Mouse (Mus musculus) hindbrain, embryonic 11.5 days (tissue): ENCODE results near the gene Sipa1l1. TPM values are rescaled to one million over a fixed set of nuclear protein-coding genes. Genes with fewer than 3 reads are reported as not detected.

Experiments used
- ATAC-seq: fragments of 200-750 bp; cut with Nextera tagmentation; 2 replicates; pipeline ENCODE4 v1.8.0; 2017; ENCODE audit warnings: mild to moderate bottlenecking, moderate TSS enrichment, moderate library complexity; ENCODE audit not compliant: low FRiP score
- DNase-seq: peaks from one replicate; pipeline ENCODE4 v3.0.0-alpha.2; 2015; ENCODE audit warnings: low spot score
- H3K27ac ChIP-seq: fragments of 300-500 bp; sonication (generic); 2 replicates; pipeline ENCODE4 v1.5.1; 2014; ENCODE audit warnings: mild to moderate bottlenecking, low read depth, low read length
- H3K27me3 ChIP-seq: fragments of 300-500 bp; sonication (generic); 2 replicates; pipeline ENCODE4 v1.6.1; 2014; ENCODE audit warnings: mild to moderate bottlenecking, low read length, moderate library complexity, mixed read lengths; ENCODE audit not compliant: control insufficient read depth, insufficient read depth
- H3K36me3 ChIP-seq: fragments of 300-500 bp; sonication (generic); 2 replicates; pipeline ENCODE4 v1.6.1; 2014; ENCODE audit warnings: mild to moderate bottlenecking, low read length, moderate library complexity, mixed read lengths; ENCODE audit not compliant: control insufficient read depth, insufficient read depth
- H3K4me1 ChIP-seq: fragments of 300-500 bp; sonication (generic); replicated peaks from 2 replicates; pipeline ENCODE4 v1.6.1; 2014; ENCODE audit warnings: low read length, mixed read lengths; ENCODE audit not compliant: control insufficient read depth, insufficient read depth
- H3K4me2 ChIP-seq: fragments of 300-500 bp; sonication (generic); replicated peaks from 2 replicates; pipeline ENCODE4 v1.6.1; 2014; ENCODE audit warnings: mild to moderate bottlenecking, low read depth, low read length
- H3K4me3 ChIP-seq: fragments of 300-500 bp; sonication (generic); 2 replicates; pipeline ENCODE4 v1.5.1; 2014; ENCODE audit warnings: low read depth, low read length
- H3K9ac ChIP-seq: fragments of 300-500 bp; sonication (generic); 2 replicates; pipeline ENCODE4 v1.6.1; 2014; ENCODE audit warnings: low read depth, low read length
- H3K9me3 ChIP-seq: fragments of 300-500 bp; sonication (generic); 2 replicates; pipeline ENCODE4 v1.6.1; 2016; ENCODE audit warnings: low read length; ENCODE audit not compliant: control insufficient read depth
- WGBS: fragments of 180-500 bp; shearing (Covaris S2); extraction: QIAGEN DNeasy Blood & Tissue Kit; methylation state at CpG from one replicate; pipeline ENCODE4 v1.1.7; 2014; 5-methylcytosine and 5-hydroxymethylcytosine counted together
- polyA plus RNA-seq: library from polyadenylated mRNA; unstranded; fragments of >200 nt; fragmentation: Nextera tagmentation; extraction: Ambion mirVana; gene quantifications from 2 replicates; pipeline ENCODE4 v1.2.1, GENCODE M21; 2014

Sipa1l1 gene
- polyA plus RNA-seq, 1 experiment from 2014 or later: 30.8 TPM

DNA sequence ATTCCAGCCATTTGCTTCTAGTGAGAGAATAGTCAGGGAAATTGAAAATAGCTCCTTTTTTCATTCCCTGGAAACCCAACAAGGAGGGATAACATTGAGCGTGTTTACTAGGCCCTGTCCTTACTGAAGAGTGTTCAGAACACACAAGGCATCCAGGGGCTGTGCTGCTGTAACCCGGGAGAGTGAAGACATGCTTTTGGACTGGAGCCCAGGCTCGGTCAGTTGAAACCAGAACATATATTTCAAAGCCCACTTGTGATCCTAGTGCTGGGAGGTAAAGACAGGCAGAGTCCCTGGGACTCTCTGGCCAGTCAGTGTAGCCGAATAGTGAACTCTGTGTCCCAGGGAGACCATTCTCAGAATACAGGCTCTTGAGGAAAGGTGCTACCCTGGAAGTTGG is 68.8 kb downstream of the Sipa1l1 start:
- ATAC-seq: no peak
- Histone ChIP-seq H3K27ac (no peak overlapping the region), H3K36me3 (no peaks in the 10 kb centered on the region), H3K4me2 (no peak overlapping the region), H3K9me3 (no peaks in the 10 kb centered on the region), H3K9ac (no peak overlapping the region), H3K27me3 (no peaks in the 10 kb centered on the region), H3K4me3 (no peak overlapping the region), H3K4me1 (no peaks in the 10 kb centered on the region)
- 78% methylated on average over 4 of the region's 4 CpGs for WGBS
- DNase-seq: no peak

DNA sequence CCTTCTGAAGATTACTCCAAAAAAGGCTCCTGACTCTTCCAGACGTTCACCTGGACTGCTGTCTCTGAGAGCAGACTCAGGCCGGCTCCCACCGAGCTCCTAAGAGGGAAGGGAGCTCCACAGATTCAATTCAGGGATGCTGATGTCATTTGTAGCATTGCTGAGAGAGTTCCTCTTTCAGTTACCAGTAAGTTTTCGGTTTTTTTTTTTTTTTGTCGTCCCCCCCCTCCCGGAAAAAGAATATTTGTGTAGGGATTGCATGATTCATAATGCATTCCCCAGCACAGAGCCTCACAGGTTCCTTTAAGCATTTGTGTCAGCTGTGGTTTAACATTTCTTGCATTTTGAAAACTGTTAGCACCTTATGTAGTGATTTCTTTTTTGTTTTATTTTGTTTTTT is 71.6 kb downstream of the Sipa1l1 start:
- Histone ChIP-seq H3K9ac (no peak overlapping the region), H3K4me3 (no peak overlapping the region), H3K4me2 (no peak overlapping the region), H3K4me1 (no peaks in the 10 kb centered on the region), H3K27me3 (no peaks in the 10 kb centered on the region), H3K9me3 (no peaks in the 10 kb centered on the region), H3K36me3 (no peaks in the 10 kb centered on the region), H3K27ac (no peak overlapping the region)
- DNase-seq (no peak), ATAC-seq (no peak)
- WGBS: 79% methylated on average over 6 of the region's 6 CpGs

DNA sequence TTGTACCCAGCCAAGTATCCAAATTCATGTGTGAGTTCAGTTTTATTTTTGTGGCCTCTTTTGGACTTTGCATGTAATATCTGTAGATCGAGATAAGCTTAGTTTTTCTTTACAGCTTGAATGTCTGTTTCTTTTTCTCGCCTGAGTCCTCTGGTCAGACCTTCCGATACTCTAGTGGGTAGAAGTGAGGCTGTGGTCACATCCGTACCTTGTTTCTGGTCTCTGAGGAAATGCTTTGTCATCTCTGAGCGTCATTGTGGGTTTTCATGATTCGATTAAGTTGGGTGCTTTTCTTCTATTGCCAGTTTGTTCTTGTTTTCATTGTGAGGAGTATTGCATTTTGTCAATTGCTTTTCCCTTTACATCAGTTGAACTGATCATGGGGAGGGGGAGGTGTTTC is 76.1 kb downstream of the Sipa1l1 start:
- ATAC-seq (no peak), DNase-seq (no peak)
- Histone ChIP-seq H3K4me3 (no peak overlapping the region), H3K27me3 (no peaks in the 10 kb centered on the region), H3K4me1 (no peaks in the 10 kb centered on the region), H3K9me3 (no peaks in the 10 kb centered on the region), H3K36me3 (no peaks in the 10 kb centered on the region), H3K27ac (no peak overlapping the region), H3K4me2 (no peak overlapping the region), H3K9ac (no peak overlapping the region)
- WGBS: 88% methylated on average over 6 of the region's 6 CpGs

DNA sequence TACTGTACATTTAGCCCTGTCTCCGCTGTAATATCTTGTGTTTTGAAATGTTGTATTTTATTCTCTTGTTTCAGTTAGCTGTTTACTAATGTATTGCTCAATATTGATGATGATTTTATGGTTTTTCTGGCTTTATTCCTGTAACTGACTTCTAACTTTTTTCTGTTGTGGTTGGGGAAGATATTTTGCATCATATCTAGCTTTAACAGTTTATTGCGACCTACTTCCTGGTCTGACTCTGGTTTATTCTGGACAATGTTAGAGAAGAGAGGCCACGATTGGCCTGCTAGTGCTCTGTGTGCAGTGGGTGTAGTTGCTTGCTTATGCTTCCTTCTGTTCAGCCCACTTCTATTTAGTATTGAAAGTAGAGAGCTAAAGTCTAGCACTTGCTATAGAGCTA is 77.3 kb downstream of the Sipa1l1 start:
- Histone ChIP-seq H3K9ac (no peak overlapping the region), H3K36me3 (no peaks in the 10 kb centered on the region), H3K4me2 (no peak overlapping the region), H3K9me3 (no peaks in the 10 kb centered on the region), H3K27ac (no peak overlapping the region), H3K27me3 (no peaks in the 10 kb centered on the region), H3K4me1 (no peaks in the 10 kb centered on the region), H3K4me3 (no peak overlapping the region)
- no peak for ATAC-seq
- WGBS: 90% methylated on average over 3 of the region's 3 CpGs
- DNase-seq: no peak

DNA sequence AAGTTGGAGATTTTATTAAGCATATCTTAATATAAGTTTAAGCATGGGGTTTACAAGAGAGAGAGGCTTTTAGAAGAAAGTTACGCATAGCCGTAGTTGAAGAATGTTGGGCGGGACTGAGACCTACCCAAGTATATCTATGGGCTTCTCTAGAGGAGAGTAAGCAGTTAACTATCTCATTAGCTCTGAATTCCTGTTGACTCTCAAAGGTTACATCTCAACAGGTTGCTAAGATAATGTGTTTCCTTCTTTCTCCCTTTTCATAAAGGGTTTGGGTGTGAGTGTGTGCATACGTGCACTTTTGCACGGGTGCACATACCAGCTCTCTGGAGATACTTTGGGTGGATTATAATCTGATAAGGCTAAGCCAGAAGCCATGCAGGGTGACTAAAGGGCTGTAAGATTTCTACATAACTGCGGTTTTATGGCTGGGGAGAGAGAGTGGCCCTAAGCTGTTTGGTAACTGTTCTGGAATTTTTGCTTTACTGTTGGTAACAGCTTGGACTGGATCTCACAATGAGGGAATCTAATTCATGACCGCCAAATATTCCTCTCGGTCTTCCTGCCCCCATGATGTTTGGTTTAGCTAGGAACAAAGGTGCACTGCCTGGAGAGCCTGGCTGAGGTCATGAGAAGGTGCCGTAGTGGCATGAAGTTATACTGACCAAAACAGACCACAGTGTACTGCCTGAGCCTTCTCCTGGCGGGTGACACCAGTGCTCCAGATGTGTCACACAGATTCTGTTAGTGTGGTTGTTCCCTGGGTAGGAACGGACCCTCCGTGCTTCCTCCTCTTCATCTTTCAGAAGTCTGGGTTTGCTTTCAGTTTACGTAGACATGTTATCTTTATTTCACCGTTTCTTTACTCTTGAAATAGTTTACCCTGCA is 78.5 kb downstream of the Sipa1l1 start:
- WGBS: 89% methylated on average over 14 of the region's 14 CpGs
- no peak for DNase-seq
- Histone ChIP-seq H3K4me2 (no peak overlapping the region), H3K9ac (no peak overlapping the region), H3K4me3 (no peak overlapping the region), H3K4me1 (no peaks in the 10 kb centered on the region), H3K9me3 (no peaks in the 10 kb centered on the region), H3K27ac (no peak overlapping the region), H3K36me3 (no peaks in the 10 kb centered on the region), H3K27me3 (no peaks in the 10 kb centered on the region)
- ATAC-seq: no peak

DNA sequence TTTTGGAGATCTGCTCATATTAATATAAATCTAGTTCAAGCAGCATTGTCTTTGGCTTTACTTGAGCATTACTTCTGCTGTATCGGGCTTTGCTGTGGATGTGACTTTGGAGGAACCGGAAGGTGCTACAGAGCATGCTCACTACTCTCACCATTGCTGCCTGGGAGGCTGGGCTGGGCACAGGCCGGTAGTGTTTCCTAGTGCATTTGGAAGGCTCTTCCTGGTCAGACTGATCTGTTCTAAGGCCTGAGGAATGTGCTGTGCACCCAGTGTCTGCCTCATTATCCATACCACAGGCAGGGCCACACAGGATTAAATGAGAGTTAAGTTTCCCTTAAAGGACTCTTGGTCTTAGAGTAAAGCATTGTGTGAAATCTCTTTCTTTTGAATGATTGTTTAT is 79.4 kb downstream of the Sipa1l1 start:
- H3K27me3 ChIP-seq: no peaks in the 10 kb centered on the region
- no peaks in the 10 kb centered on the region for H3K9me3 ChIP-seq
- WGBS: 85% methylated on average over 3 of the region's 3 CpGs
- no peaks in the 10 kb centered on the region for H3K36me3 ChIP-seq
- no peak for ATAC-seq
- H3K4me2 ChIP-seq: no peak overlapping the region
- no peaks in the 10 kb centered on the region for H3K4me1 ChIP-seq
- no peak overlapping the region for H3K9ac ChIP-seq
- no peak overlapping the region for H3K27ac ChIP-seq
- DNase-seq: no peak
- no peak overlapping the region for H3K4me3 ChIP-seq

DNA sequence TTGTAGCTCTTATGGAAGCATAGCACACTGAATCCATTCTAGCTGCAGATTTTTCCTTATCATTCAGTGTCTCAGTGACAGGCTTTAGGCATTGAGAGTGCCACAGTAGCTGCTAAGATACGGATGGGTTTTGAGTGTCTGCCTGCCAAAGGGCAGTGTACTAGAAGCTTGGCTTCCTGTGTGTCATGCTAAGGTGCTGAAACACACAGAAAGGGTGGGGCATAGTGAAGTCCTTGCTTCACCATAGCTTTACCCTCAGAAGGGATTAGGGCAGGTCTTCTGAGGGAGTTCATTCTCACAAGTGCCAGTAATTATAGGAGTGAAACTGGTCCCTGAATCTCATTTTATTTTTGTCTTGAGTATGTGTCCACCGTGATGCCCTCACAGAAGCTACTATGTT is 82.2 kb downstream of the Sipa1l1 start:
- Histone ChIP-seq H3K9ac (no peak overlapping the region), H3K36me3 (no peaks in the 10 kb centered on the region), H3K27ac (no peak overlapping the region), H3K4me3 (no peak overlapping the region), H3K27me3 (no peaks in the 10 kb centered on the region), H3K4me1 (no peaks in the 10 kb centered on the region), H3K9me3 (no peaks in the 10 kb centered on the region), H3K4me2 (no peak overlapping the region)
- no peak for ATAC-seq
- 85% methylated on average over 2 of the region's 2 CpGs for WGBS
- DNase-seq: no peak

DNA sequence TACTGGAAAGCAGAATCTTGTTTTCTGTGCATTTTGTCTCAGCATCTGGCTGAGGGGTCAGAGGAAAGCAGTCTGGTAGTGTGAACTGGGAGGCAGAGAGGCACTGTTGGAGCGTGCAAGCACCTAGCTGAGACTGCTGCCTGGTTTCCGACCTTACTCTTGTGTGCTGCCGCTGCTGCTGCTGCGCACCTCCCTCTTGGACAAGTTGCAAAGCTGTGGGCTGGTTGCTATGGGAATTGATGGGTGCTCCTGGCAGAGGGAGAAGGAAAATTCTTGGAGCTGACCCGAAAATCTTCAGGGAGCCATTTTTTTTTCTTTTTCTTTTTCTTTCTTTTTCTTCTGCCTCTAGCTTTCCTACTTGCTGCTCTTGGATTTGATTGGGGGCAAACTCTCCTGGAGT is 85.0 kb downstream of the Sipa1l1 start:
- H3K9me3 ChIP-seq: no peaks in the 10 kb centered on the region
- H3K9ac ChIP-seq: no peak overlapping the region
- H3K4me1 ChIP-seq: no peaks in the 10 kb centered on the region
- H3K4me2 ChIP-seq: no peak overlapping the region
- no peak for ATAC-seq
- H3K4me3 ChIP-seq: no peak overlapping the region
- no peak for DNase-seq
- no peak overlapping the region for H3K27ac ChIP-seq
- H3K36me3 ChIP-seq: no peaks in the 10 kb centered on the region
- H3K27me3 ChIP-seq: no peaks in the 10 kb centered on the region
- WGBS: 84% methylated on average over 5 of the region's 5 CpGs

DNA sequence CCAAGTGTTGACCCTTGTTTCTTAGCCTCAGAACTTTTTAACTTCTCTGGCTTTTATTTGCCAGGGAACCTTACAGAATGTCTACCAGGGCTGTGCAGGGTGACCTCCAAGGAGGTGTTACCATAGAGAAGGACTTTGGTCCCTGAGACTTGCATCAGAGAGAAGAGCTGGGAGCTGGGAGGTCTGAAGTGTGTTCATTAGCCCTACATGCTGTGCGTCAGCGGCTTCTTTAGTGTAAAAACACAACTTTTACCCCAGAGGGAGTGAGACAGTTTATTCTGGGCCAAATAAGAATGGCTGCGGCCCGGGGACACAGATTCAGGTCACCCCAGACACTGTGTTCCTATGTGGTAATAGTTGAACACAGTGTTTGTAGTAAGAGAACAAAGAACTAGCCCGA is 86.9 kb downstream of the Sipa1l1 start:
- Histone ChIP-seq H3K27me3 (no peaks in the 10 kb centered on the region), H3K4me1 (no peaks in the 10 kb centered on the region), H3K4me3 (no peak overlapping the region), H3K4me2 (no peak overlapping the region), H3K27ac (no peak overlapping the region), H3K9me3 (no peaks in the 10 kb centered on the region), H3K9ac (no peak overlapping the region), H3K36me3 (no peaks in the 10 kb centered on the region)
- WGBS: 78% methylated on average over 5 of the region's 5 CpGs
- no peak for ATAC-seq
- DNase-seq: no peak
